Mouse (Mus musculus) activated CD4-positive, CD25-positive, alpha-beta regulatory T cell (primary cell): ENCODE measurements around the gene Ifna4. TPM values are rescaled to one million over a fixed set of nuclear protein-coding genes. Genes with fewer than 3 reads are reported as not detected.

Experiments
- polyA plus RNA-seq, 2 experiments: library from polyadenylated mRNA; unstranded; fragments of 100-300 nt; shearing (Covaris generic); gene quantifications; one replicate each; pipeline ENCODE4 v1.2.1; 2017

Gene Ifna4
- not detected for polyA plus RNA-seq

GRCm38 (mm10) chr4:88841438-88841911, at the start of gene Ifna4:
Ifna4 (plus strand) TSS chr4:88841861.

GRCm38 (mm10) chr4:88793936-88794675, 47.6 kb upstream of the Ifna4 start, which contains the start of gene Gm13275:
Gm13275 (plus strand) TSS chr4:88794487.

GRCm38 (mm10) chr4:88797097-88797496, 44.6 kb upstream of the Ifna4 start, which contains the start of gene Gm13279:
Gm13279 (plus strand) TSS chr4:88797397.

GRCm38 (mm10) chr4:88799365-88799764, 42.3 kb upstream of the Ifna4 start, which contains the start of gene Gm13285:
Gm13285 (plus strand) TSS chr4:88799665.

GRCm38 (mm10) chr4:88802954-88803353, 38.7 kb upstream of the Ifna4 start, which contains the start of gene Gm13287:
Gm13287 (plus strand) TSS chr4:88803254.

GRCm38 (mm10) chr4:88805231-88805630, 36.4 kb upstream of the Ifna4 start, which contains the start of gene Gm13288:
Gm13288 (plus strand) TSS chr4:88805531.

GRCm38 (mm10) chr4:88815928-88816327, 25.7 kb upstream of the Ifna4 start, which contains the start of gene Ifna7:
Ifna7 (plus strand) TSS chr4:88816228.

GRCm38 (mm10) chr4:88819659-88820058, 22.0 kb upstream of the Ifna4 start, which contains the start of gene Ifna11:
Ifna11 (plus strand) TSS chr4:88819959.

GRCm38 (mm10) chr4:88827116-88827515, 14.5 kb upstream of the Ifna4 start, which contains the start of gene Ifna6:
Ifna6 (plus strand) TSS chr4:88827416.

GRCm38 (mm10) chr4:88835225-88835624, 6.4 kb upstream of the Ifna4 start, which contains the start of gene Ifna5:
Ifna5 (plus strand) TSS chr4:88835525.

GRCm38 (mm10) chr4:88849698-88850097, 8.0 kb downstream of the Ifna4 start, which contains the start of gene Ifna1:
Ifna1 (plus strand) TSS chr4:88850087.

GRCm38 (mm10) chr4:88880101-88880500, 38.4 kb downstream of the Ifna4 start, which contains the start of gene Ifne:
Ifne (minus strand) TSS chr4:88880201.

Other genes starting within 250 kb of the Ifna4 start
- not detected for gene Ifna9, start 249.5 kb upstream of the Ifna4 start, polyA plus RNA-seq
- gene Ifna12, start 238.5 kb upstream of the Ifna4 start, polyA plus RNA-seq: not detected
- not detected for gene C87499, start 207.4 kb upstream of the Ifna4 start, polyA plus RNA-seq
- not detected for gene Ifna13, start 197.4 kb upstream of the Ifna4 start, polyA plus RNA-seq
- not detected for gene Ifna16, start 164.9 kb upstream of the Ifna4 start, polyA plus RNA-seq
- not detected for gene Ifna2, start 157.9 kb upstream of the Ifna4 start, polyA plus RNA-seq
- not detected for gene Ifnab, start 150.5 kb upstream of the Ifna4 start, polyA plus RNA-seq
- under 1 TPM in 1 of 2 experiments, not detected in 1; 0.48 TPM for gene Gm26566, start 120.1 kb upstream of the Ifna4 start, polyA plus RNA-seq
- gene Klhl9, start 119.4 kb upstream of the Ifna4 start, polyA plus RNA-seq: 10 to 100 TPM; 18.8 to 27.9 TPM
- gene Gm13271, start 87.0 kb upstream of the Ifna4 start, polyA plus RNA-seq: not detected
- under 1 TPM; 0.75 to 0.85 TPM for gene Gm13283, start 81.7 kb upstream of the Ifna4 start, polyA plus RNA-seq
- under 1 TPM in 1 of 2 experiments, not detected in 1; 0.19 TPM for gene Gm13290, start 68.0 kb upstream of the Ifna4 start, polyA plus RNA-seq
- not detected for gene Gm13289, start 64.9 kb upstream of the Ifna4 start, polyA plus RNA-seq
- not detected for gene Gm13272, start 62.0 kb upstream of the Ifna4 start, polyA plus RNA-seq
- gene Ifnz, start 59.7 kb upstream of the Ifna4 start, polyA plus RNA-seq: under 1 TPM in 1 of 2 experiments, not detected in 1; 0.48 TPM
- not detected for gene Gm13276, start 56.2 kb upstream of the Ifna4 start, polyA plus RNA-seq
- not detected for gene Gm13277, start 53.2 kb upstream of the Ifna4 start, polyA plus RNA-seq
- not detected for gene Gm13278, start 50.3 kb upstream of the Ifna4 start, polyA plus RNA-seq
- not detected for gene Gm13275, start 47.4 kb upstream of the Ifna4 start, polyA plus RNA-seq
- gene Gm13279, start 44.5 kb upstream of the Ifna4 start, polyA plus RNA-seq: not detected
- 1 to 10 TPM in 1 of 2 experiments, under 1 TPM in 1; 0.80 to 1.1 TPM for gene Gm13285, start 42.2 kb upstream of the Ifna4 start, polyA plus RNA-seq
- gene Gm13287, start 38.6 kb upstream of the Ifna4 start, polyA plus RNA-seq: not detected
- gene Gm13288, start 36.3 kb upstream of the Ifna4 start, polyA plus RNA-seq: under 1 TPM in 1 of 2 experiments, not detected in 1; 0.10 TPM
- gene Ifna7, start 25.6 kb upstream of the Ifna4 start, polyA plus RNA-seq: not detected
- not detected for gene Ifna11, start 21.9 kb upstream of the Ifna4 start, polyA plus RNA-seq
- gene Ifna6, start 14.4 kb upstream of the Ifna4 start, polyA plus RNA-seq: not detected
- not detected for gene Ifna5, start 6.3 kb upstream of the Ifna4 start, polyA plus RNA-seq
- gene Ifna1, start 8.2 kb downstream of the Ifna4 start, polyA plus RNA-seq: not detected
- not detected for gene Ifne, start 38.3 kb downstream of the Ifna4 start, polyA plus RNA-seq